Mouse (Mus musculus): ENCODE data around the gene Galnt10. TPM values are rescaled to one million over a fixed set of nuclear protein-coding genes. Genes with fewer than 3 reads are reported as not detected.
A peak's percentile ranks its signal among the peaks of the same experiment; 100 is the strongest.

Gene Galnt10
- polyA plus RNA-seq, 1 experiment, result 11.2 TPM

DNA sequence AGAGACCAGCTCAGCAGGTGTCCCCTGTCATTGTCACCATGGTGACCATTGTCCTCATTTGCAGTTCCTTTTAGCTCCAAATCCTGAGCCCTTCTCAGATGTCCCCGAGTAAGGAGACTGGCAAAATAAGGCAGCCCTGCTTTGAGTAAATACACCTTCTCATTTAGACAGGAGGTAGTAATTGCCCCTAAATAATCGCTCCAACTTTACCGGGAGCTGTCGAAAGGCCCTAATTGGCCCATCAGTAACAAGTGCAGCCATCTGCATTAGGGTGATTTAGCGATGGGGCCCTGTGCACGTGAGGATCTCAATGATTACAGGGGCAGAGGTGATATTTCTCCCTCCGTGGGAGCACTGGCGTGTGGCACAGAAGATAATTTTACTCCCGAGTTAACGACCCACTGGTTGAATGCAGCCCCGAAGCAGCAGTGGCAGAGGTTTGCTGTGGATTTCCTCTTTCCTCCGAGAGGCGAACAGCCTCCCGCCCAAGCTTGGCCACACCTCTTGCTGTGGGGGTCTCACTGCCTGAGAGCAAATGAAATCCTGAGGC, 115.3 kb downstream of the Galnt10 start:
- WGBS, result 28% methylated on average over 14 of the region's 14 CpGs
- Histone ChIP-seq H3K4me1 (ENCODE audit: control insufficient read depth, insufficient read depth, low read length) (no peaks in the 10 kb centered on the region), H3K4me3 (replicated peaks; ENCODE audit: insufficient read depth, low read depth, low read length) (no peak overlapping the region), H3K27ac (ENCODE audit: insufficient read depth, low read length) (no peak overlapping the region), H3K27me3 (ENCODE audit: control insufficient read depth, insufficient read depth, low read length) (no peaks in the 10 kb centered on the region)
- DNase-seq, result no peak
- TF ChIP-seq POLR2A (IDR thresholded peaks at IDR 0.05; ENCODE audit: borderline replicate concordance, insufficient read depth, low read length) (no peak), CTCF (IDR thresholded peaks at IDR 0.05; ENCODE audit: borderline replicate concordance, insufficient read depth, low read depth, low read length) (no peak)

DNA sequence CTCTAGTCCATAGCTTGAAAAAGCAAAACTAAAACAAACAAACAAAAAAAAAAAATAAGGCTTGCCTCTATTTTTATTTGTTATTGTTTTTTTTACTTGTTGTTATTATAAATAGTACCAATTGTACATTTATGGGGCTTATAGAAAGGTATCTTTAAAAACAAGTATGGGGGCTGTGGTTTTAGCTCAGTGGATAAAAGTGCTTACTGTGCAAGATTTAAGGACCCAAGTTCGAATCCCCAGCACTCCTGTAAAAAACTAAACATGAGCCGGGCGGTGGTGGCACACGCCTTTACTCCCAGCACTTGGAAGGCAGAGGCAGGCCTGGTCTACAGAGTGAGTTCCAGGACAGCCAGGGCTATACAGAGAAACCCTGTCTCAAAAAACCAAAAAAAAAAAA, 116.1 kb downstream of the Galnt10 start:
- 96% methylated on average over 4 of the region's 4 CpGs for WGBS
- DNase-seq, result no peak
- Histone ChIP-seq H3K27me3 (ENCODE audit: control insufficient read depth, insufficient read depth, low read length) (no peaks in the 10 kb centered on the region), H3K4me3 (replicated peaks; ENCODE audit: insufficient read depth, low read depth, low read length) (no peak overlapping the region), H3K27ac (ENCODE audit: insufficient read depth, low read length) (no peak overlapping the region), H3K4me1 (ENCODE audit: control insufficient read depth, insufficient read depth, low read length) (no peaks in the 10 kb centered on the region)
- no peak for TF ChIP-seq CTCF (IDR thresholded peaks at IDR 0.05; ENCODE audit: borderline replicate concordance, insufficient read depth, low read depth, low read length)
- no peak for TF ChIP-seq POLR2A (IDR thresholded peaks at IDR 0.05; ENCODE audit: borderline replicate concordance, insufficient read depth, low read length)

DNA sequence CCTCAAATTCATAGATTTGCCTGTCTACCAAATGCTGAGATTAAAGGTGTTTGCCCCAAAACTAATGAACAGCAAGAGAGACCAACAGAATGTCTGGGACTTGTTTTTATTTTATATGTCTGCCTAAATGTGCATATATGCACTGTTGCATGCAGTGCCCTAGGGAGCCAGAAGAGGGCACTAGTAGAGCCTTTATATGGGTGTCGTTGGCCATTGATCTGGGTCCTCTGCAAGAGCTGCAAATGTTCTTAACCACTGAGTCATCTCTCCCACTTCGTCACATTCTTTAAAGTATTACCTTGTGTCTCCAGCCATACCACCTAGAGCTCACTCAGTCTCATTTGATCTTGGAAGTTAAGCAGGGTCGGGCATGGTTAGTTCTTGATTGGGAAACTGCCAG, 118.9 kb downstream of the Galnt10 start:
- DNase-seq, result no peak
- TF ChIP-seq CTCF (IDR thresholded peaks at IDR 0.05; ENCODE audit: borderline replicate concordance, insufficient read depth, low read depth, low read length), result no peak
- no peak for TF ChIP-seq POLR2A (IDR thresholded peaks at IDR 0.05; ENCODE audit: borderline replicate concordance, insufficient read depth, low read length)
- 83% methylated on average over 3 of the region's 3 CpGs for WGBS

DNA sequence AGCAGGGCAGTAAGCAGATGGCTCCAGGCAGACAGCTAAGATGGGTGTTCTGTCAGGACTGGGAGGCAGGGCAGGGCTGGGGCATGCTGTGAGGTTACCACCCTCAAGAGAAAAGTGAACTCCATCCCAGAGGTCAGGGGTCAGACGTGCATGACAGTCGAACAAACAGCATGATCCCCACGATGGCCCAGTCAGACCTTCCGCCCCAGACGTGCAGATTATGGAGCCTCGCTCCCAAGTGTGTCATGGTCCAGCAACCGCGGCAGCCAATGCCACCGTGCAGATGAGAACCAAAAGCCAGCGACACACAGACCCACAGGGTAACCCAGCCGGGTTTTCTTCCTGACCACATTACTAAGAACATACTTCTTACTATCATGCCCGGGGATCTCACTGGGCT, 121.4 kb downstream of the Galnt10 start:
- no peak overlapping the region for H3K4me3 ChIP-seq (replicated peaks; ENCODE audit: insufficient read depth, low read depth, low read length)
- peaks cover 7% of the 10 kb centered on the region for H3K4me1 ChIP-seq (ENCODE audit: control insufficient read depth, insufficient read depth, low read length)
- 27% methylated on average over 12 of the region's 12 CpGs for WGBS
- no peak for DNase-seq
- TF ChIP-seq POLR2A (IDR thresholded peaks at IDR 0.05; ENCODE audit: borderline replicate concordance, insufficient read depth, low read length), result no peak
- TF ChIP-seq CTCF (IDR thresholded peaks at IDR 0.05; ENCODE audit: borderline replicate concordance, insufficient read depth, low read depth, low read length), result no peak
- no peak overlapping the region for H3K27ac ChIP-seq (ENCODE audit: insufficient read depth, low read length)
- H3K27me3 ChIP-seq (ENCODE audit: control insufficient read depth, insufficient read depth, low read length), result no peaks in the 10 kb centered on the region

More for the DNA sequence above, 118.9 kb downstream of the Galnt10 start:
- Histone ChIP-seq H3K27me3 (ENCODE audit: control insufficient read depth, insufficient read depth, low read length) (no peaks in the 10 kb centered on the region), H3K4me1 (ENCODE audit: control insufficient read depth, insufficient read depth, low read length) (no peaks in the 10 kb centered on the region), H3K27ac (ENCODE audit: insufficient read depth, low read length) (no peak overlapping the region), H3K4me3 (replicated peaks; ENCODE audit: insufficient read depth, low read depth, low read length) (no peak overlapping the region)

DNA sequence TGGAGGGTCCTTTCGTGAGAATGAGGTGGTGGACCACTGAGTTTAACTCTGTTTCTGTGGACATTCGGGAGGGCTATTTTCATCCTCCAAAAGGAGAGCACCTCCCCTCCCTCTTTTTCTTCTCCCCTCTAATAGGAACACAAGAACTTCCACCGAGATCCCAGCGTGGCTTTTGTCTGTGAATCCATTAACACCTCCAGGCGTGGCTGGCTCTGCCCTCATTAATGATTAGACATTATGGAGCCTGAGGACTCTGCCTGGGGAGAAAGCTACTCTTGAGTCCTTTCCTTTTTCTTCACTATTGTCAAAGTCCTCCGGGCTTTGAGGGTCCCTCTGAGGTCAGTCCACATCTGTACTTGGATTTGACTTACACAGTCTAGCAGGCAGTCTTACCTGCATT, 121.9 kb downstream of the Galnt10 start:
- H3K27me3 ChIP-seq (ENCODE audit: control insufficient read depth, insufficient read depth, low read length), result no peaks in the 10 kb centered on the region
- TF ChIP-seq POLR2A (IDR thresholded peaks at IDR 0.05; ENCODE audit: borderline replicate concordance, insufficient read depth, low read length), result no peak
- no peak for TF ChIP-seq CTCF (IDR thresholded peaks at IDR 0.05; ENCODE audit: borderline replicate concordance, insufficient read depth, low read depth, low read length)
- H3K4me1 ChIP-seq (ENCODE audit: control insufficient read depth, insufficient read depth, low read length), result peaks cover 9% of the 10 kb centered on the region
- no peak overlapping the region for H3K4me3 ChIP-seq (replicated peaks; ENCODE audit: insufficient read depth, low read depth, low read length)
- WGBS, result 63% methylated on average over 6 of the region's 6 CpGs
- no peak overlapping the region for H3K27ac ChIP-seq (ENCODE audit: insufficient read depth, low read length)
- DNase-seq, result no peak

DNA sequence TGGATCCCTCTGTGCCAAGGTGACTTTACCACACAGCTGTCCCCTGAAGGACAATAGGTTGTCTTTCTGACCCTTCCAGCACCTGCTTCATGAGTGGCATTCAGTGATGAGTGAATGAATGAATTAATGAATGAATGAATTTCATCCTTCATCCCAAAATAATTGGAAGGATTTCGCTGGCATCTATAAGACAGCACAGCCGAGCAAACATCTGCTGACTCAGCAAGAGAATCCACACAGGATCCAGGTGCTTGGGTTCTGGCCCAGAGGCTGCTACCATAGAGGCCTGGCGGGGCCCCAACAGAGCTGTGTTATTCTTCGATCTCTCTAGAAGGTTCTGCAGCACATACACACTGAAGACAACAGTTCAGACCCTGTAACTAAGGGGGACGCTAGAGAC, 125.5 kb downstream of the Galnt10 start:
- TF ChIP-seq CTCF (IDR thresholded peaks at IDR 0.05; ENCODE audit: borderline replicate concordance, insufficient read depth, low read depth, low read length) (no peak), POLR2A (IDR thresholded peaks at IDR 0.05; ENCODE audit: borderline replicate concordance, insufficient read depth, low read length) (no peak)
- 77% methylated on average over 5 of the region's 5 CpGs for WGBS
- H3K27ac ChIP-seq (ENCODE audit: insufficient read depth, low read length), result no peak overlapping the region
- H3K27me3 ChIP-seq (ENCODE audit: control insufficient read depth, insufficient read depth, low read length), result no peaks in the 10 kb centered on the region
- H3K4me1 ChIP-seq (ENCODE audit: control insufficient read depth, insufficient read depth, low read length), result peaks cover 12% of the 10 kb centered on the region
- no peak overlapping the region for H3K4me3 ChIP-seq (replicated peaks; ENCODE audit: insufficient read depth, low read depth, low read length)
- no peak for DNase-seq

DNA sequence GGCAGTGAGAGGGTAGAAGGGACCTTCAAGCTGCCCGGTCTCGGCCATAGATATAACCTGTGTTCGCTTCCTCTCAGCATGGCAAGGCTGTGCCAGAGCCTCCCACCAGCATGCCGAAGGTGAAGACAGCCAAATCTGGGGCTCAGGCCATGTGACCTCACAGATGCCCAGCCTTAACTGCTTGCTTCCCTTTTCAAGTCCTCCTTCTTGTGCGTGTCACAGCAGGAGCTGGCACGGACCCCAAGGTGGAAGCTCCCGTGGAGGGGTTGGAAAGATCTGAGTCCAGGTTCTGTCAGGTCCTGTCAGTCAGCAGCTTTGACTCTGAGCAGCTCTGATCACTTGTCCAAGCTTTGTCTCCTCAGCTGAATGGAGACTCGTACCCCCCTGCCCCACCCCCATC, 126.4 kb downstream of the Galnt10 start:
- TF ChIP-seq POLR2A (IDR thresholded peaks at IDR 0.05; ENCODE audit: borderline replicate concordance, insufficient read depth, low read length), result no peak
- TF ChIP-seq CTCF (IDR thresholded peaks at IDR 0.05; ENCODE audit: borderline replicate concordance, insufficient read depth, low read depth, low read length), result no peak
- Histone ChIP-seq H3K4me1 (ENCODE audit: control insufficient read depth, insufficient read depth, low read length) (peaks cover 21% of the 10 kb centered on the region), H3K4me3 (replicated peaks; ENCODE audit: insufficient read depth, low read depth, low read length) (no peak overlapping the region), H3K27me3 (ENCODE audit: control insufficient read depth, insufficient read depth, low read length) (no peaks in the 10 kb centered on the region), H3K27ac (ENCODE audit: insufficient read depth, low read length) (no peak overlapping the region)
- 18% methylated on average over 8 of the region's 8 CpGs for WGBS
- DNase-seq, result peak; percentile 25 to 35

DNA sequence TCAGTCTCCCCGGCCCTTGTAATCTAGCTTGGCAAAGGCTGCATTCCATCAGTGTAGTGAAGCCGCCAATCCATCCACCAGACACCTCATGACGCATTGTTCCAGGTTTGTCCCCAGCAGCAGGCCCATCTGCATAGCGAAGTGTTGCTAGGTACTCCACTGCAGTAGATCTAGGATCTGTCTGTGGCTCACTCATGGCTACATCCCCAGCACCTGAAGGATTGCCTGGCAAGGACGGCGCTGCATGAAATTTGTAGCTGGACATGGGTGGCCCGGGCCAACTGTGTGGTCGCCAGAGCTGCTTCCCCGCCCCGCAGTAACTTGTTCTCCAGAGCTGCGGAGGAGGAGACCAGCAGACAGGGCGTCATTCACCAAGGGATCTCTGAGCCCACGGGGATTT, 128.2 kb downstream of the Galnt10 start:
- no peak overlapping the region for H3K4me3 ChIP-seq (replicated peaks; ENCODE audit: insufficient read depth, low read depth, low read length)
- H3K4me1 ChIP-seq (ENCODE audit: control insufficient read depth, insufficient read depth, low read length), result peaks cover 24% of the 10 kb centered on the region
- 39% methylated on average over 13 of the region's 13 CpGs for WGBS
- no peaks in the 10 kb centered on the region for H3K27me3 ChIP-seq (ENCODE audit: control insufficient read depth, insufficient read depth, low read length)
- no peak for DNase-seq
- no peak for TF ChIP-seq POLR2A (IDR thresholded peaks at IDR 0.05; ENCODE audit: borderline replicate concordance, insufficient read depth, low read length)
- no peak for TF ChIP-seq CTCF (IDR thresholded peaks at IDR 0.05; ENCODE audit: borderline replicate concordance, insufficient read depth, low read depth, low read length)
- no peak overlapping the region for H3K27ac ChIP-seq (ENCODE audit: insufficient read depth, low read length)

Data from cerebellum, adult 2 months (tissue).